Mouse (Mus musculus): ENCODE measurements around the gene Lrrc8b.

The Lrrc8b gene

GRCm38 (mm10) chr5:105415198-105415791 is at the start of gene Lrrc8b:
Gene Lrrc8b (plus strand): TSS chr5:105415775.
- DNase-seq (ENCODE audit: low spot score in 2 of 2) = peak; percentile 72 to 84

- DNase-seq (ENCODE audit: low spot score in 2 of 2) = no peak
These were observed 34.1 kb upstream of the Lrrc8b start for GRCm38 (mm10) chr5:105381482-105381881.

- DNase-seq (ENCODE audit: low spot score in 2 of 2) = no peak
These were observed 25.2 kb upstream of the Lrrc8b start for GRCm38 (mm10) chr5:105390346-105390745.

GRCm38 (mm10) chr5:105393731-105394130 is 21.8 kb upstream of the Lrrc8b start:
- DNase-seq (ENCODE audit: low spot score in 2 of 2) = no peak

- DNase-seq (ENCODE audit: low spot score in 2 of 2) = no peak
These were observed 20.4 kb upstream of the Lrrc8b start for GRCm38 (mm10) chr5:105395188-105395587.

GRCm38 (mm10) chr5:105398966-105399365 is 16.6 kb upstream of the Lrrc8b start:
- DNase-seq (ENCODE audit: low spot score in 2 of 2) = no peak

DNA sequence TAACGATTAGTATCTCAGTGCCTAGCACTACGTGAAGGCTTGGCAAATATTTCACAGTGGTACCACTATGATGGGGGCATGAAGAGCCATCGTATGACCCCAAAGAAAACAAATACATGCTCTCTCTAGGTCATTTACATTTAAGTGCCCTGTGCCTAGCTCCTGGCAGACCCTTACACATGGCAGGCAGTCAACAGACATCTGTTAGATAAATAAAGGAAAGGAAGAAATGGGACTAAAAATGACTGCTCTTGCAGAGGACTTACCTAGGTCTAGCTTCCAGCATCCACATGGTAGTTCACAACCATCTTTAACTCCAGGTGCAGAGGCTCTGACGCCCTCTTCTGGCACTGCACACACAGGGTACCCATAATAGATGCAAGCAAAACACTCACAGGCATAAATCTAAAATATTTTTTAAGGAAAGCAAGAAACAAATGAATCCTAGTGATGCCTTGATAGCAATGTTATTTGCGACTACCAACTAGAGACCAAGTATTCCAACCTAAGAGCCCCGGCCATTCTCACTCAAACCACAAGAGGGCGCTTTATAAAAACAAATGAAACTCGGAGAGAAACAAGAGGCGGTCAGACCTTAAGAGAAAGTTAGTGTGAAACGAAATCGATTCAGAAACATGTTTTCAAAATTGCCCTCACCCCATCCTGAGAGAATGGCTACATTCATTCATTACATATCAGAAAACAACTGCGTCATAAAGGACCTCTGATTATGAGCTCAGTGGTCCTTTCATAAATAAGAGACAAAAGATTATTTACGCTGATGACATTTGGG is 15.7 kb upstream of the Lrrc8b start:
- DNase-seq (ENCODE audit: low spot score in 2 of 2) = peak; percentile 51 to 75

GRCm38 (mm10) chr5:105400424-105401375 is 14.9 kb upstream of the Lrrc8b start:
- no peak for DNase-seq (ENCODE audit: low spot score in 2 of 2)

DNA sequence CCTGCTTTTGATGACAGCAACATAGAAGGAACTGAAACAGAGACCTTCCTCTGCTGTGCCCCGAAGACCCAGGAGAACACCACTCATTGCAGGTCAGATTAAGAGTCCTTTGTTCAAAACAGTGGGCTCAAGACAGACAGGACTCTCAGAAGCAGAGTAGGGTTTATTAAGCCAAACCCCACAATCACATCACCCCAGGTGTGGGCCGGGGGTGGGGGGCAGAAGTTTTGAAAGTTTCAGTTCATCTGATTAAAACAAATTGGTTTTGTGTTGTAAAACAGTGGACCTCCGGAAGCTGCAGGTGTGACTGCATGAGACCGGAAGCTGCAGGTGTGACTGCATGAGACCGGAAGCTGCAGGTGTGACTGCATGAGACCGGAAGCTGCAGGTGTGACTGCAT is 14.0 kb upstream of the Lrrc8b start:
- DNase-seq (ENCODE audit: low spot score in 2 of 2) = no peak

- DNase-seq (ENCODE audit: low spot score in 2 of 2) = peak in 1 of 2 experiments; percentile 76
These were observed 10.6 kb upstream of the Lrrc8b start for GRCm38 (mm10) chr5:105404961-105405360.

GRCm38 (mm10) chr5:105407661-105408060 is 7.9 kb upstream of the Lrrc8b start:
- peak in 1 of 2 experiments; percentile 2 for DNase-seq (ENCODE audit: low spot score in 2 of 2)

GRCm38 (mm10) chr5:105409092-105409491 is 6.5 kb upstream of the Lrrc8b start:
- DNase-seq (ENCODE audit: low spot score in 2 of 2) = no peak

DNA sequence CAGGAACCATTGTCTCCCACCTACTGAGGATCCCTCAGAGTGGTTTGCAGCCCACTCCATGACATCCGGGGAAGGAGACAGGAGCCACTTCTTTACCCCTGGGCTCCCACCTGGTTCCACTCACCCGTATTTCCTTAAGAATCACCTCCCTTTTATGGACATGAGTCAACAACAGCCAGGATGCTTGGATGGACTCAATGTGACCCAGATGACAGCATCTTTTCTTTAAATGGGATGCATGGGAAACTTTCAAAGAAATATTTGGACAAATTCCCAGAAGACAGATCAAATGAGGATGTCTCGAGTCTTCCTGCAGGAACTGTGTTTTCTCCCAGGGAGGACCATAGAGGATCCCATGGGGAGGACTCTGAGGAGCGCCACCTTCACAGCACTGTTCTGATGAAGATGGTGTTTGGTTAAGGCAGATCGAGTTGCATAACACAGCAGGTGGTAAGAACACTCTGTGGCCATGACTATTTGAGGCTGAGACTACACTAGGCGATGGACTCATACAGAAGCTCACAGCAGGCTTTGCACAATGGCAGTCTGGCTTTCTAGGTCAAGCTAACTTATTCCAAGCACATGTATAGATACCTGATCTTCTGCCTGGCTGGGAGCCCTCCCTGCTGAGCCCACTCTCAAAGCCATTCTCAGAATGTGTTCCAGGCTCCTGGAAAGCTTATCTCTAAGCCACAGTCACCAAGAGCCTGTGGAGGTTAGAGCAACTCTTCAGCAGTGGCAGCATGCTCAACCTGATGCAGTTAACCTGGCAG is 4.9 kb upstream of the Lrrc8b start:
- DNase-seq (ENCODE audit: low spot score in 2 of 2) = no peak

GRCm38 (mm10) chr5:105411294-105411570 is 4.3 kb upstream of the Lrrc8b start:
- DNase-seq (ENCODE audit: low spot score in 2 of 2) = no peak

DNA sequence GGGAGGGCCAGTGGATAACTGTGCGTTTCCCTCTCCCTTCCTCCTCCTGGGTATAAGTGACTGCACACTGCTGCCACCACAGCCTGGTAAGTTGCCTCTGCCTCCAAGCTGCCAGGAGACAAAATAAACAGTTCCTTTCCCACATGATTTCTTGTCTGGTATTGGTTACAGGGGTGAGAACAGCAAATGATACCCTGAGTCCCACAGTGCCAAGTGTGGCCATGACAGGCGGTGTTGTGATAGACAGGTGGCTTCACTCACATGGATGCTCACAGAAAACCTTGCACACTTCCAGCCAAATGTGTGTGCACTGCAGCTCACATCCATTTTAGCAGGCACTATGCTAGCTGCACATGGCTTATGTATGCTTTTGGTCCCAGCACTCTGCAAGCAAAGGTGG is 3.8 kb upstream of the Lrrc8b start:
- DNase-seq (ENCODE audit: low spot score in 2 of 2) = no peak

- no peak for DNase-seq (ENCODE audit: low spot score in 2 of 2)
These were observed 2.9 kb upstream of the Lrrc8b start for GRCm38 (mm10) chr5:105412634-105413033.

GRCm38 (mm10) chr5:105414341-105415120 is 1.0 kb upstream of the Lrrc8b start:
- no peak for DNase-seq (ENCODE audit: low spot score in 2 of 2)

DNA sequence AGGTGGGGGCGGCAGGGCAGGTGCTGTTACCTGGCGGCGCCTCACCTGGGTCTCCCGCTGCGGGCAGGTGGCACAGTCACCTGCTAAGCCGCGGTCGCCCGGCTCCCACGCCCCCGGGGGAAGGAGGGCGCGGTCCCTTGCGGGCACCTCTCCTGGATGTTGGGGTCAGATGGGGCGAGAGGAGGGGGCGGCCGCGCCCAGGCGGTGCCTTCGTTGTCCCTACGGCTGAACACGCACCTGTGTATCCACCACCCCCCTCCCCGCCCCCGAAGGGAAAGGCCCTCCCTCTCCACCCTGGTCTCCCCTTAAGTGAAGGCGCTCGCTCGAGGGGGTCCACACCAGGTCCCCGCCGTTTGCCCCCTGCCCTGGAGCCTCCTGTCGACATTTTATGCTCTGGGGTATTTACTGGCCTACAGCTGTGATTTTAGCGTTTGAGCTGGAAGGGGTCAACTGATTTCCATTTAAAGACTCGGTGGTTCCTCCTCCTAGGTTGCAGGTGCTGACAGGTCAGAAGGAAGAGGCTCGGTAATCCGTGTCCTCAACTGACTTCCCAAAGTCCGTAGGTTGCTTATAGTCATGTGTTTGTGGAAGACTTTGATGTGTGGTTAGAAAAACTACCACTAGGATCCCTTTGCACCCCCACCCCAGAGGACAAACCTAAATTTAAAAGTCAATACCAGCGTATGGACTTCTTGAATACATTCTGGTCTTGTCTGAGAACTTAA is 538 bp downstream of the Lrrc8b start:
- peak; percentile 29 to 40 for DNase-seq (ENCODE audit: low spot score in 2 of 2)

- no peak for DNase-seq (ENCODE audit: low spot score in 2 of 2)
These were observed 1.6 kb downstream of the Lrrc8b start for GRCm38 (mm10) chr5:105417217-105417616.

DNA sequence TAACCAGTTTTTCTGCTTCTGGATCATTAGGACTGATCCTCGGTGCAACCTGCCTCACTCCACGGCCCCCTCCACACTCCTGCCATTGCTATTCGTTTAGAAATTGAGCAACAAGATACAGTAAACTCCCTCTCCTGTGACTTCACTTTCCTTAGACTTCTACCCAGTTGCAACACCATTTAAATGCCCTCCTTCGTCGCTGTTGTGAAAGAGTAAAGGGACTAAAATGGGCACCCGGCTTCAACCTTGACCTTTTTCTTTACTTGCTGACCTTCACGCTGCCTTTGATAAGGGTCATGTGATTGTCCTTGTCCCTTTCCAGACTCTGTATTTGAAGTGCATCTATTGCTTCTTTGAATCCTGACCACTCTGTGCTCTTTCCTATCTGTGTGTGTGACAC is 2.8 kb downstream of the Lrrc8b start:
- no peak for DNase-seq (ENCODE audit: low spot score in 2 of 2)

Measured in frontal cortex, postnatal 10 days (tissue).